Mouse (Mus musculus): ENCODE data around the gene Fam117b.

Fam117b gene

DNA sequence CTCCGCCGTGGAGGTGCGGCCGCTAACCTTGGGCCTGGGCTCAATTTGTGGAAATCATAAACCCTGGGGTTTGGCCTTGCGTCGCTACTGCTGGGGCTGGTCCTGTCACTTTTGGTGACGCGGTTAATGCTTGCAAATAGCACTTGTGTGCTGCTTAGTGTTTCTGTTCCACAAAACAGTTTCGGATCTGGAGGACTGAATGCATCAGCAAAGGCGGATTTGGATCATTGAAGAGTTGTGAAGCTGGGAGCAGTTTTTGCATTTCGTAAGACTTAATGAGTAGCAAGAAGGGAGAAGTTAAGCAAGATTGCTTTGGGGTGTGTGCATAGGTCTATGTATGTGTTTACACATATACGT, 1.0 kb downstream of the Fam117b start:
- no peak for DNase-seq

DNA sequence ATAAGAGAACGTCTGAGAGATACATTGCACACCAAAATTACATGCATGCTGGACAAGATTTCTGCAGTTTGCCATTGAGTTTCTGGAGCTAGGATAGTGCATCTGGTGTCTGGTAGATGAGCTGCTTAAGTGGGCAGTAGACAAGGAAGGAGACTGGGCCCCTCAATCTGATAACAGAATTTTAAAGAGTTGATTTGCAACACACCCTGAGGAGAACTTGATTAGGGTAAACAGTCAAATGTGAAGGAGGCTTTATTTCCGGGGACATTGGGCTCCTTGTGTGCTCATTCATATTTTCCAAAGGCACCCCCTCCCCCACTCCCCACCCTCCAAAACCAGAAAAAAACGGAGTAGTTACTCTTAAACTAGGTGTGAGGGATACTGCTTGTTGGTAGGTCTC, 2.0 kb downstream of the Fam117b start:
- DNase-seq: no peak

DNA sequence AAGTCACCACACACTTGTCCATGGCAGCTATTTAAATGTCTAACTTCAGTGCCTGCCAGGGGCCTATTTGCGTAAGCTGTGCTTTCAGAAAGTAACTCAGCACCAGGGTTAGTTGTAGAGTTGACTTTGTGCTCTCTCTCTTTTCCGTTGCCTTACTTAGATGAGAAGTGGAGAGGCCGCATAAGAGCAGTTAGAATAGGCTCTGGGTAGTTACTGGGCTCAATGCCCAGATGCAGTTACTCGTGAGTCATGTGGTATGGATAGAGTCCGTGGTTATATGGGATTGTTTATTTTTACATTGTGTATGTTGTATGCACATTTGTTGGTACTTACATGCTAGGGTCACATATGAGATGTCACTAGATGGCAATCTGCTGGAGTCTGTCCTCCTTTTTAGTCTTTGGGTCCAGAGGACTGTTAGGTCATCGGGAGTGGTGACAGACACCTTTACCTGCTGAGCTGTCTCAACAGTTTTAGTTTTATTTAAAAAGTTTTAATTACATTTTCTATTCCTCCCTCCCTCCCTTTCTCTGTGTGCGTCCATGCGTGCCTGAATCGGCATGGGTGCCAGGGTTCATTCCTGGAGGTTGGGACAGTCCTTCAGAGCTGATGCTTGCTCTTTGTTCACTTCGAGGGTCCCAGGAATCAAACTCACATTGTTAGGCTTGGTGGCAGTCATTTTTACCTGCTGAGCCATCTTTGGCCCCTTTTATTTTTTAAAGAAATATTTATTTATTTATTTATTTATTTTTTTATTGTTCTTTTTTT, 3.2 kb downstream of the Fam117b start:
- no peak for DNase-seq

DNA sequence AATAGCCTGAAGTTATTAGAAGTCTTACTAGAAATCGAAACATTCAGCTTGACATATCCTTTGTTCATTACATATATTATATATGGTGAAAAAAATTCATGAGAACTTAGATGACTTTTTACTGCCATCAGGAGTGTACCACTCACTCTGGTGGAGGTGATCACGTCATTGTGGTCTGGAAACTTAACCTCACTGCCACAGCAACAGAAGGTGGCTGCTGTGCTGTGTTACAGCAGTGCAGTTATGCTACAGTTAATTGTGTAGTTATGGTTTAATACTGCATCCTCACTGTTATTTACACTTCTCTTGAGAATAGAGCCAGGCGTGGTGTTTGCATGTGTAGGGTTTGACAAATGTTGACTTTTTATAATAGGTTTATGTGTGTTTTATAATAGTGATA, 4.6 kb downstream of the Fam117b start:
- DNase-seq: peak in 1 of 2 experiments; percentile 11

- DNase-seq: no peak
Observed at GRCm38 (mm10) chr1:59918075-59918474, 5.3 kb downstream of the Fam117b start.

DNA sequence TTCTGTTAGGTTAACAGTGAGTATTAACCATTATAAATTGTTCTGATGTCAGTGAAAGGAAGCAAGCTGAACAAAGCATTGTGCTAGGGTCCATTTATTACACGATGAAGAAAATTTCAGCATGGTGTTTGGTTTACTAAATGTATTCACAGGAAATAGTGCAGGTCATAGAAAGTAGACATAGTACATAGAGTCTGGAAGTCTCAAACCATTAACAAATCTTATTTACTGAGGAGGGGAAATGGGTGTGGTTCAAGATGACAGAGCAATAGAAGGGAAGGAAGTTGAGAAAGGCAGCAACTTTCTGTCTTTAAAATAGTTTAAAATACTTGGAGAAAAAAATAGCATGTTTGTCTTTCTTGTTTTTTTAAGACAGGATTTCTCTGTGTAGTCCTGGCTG, 10.4 kb downstream of the Fam117b start:
- DNase-seq: no peak

- DNase-seq: no peak
Observed at GRCm38 (mm10) chr1:59923673-59924072, 10.9 kb downstream of the Fam117b start.

DNA sequence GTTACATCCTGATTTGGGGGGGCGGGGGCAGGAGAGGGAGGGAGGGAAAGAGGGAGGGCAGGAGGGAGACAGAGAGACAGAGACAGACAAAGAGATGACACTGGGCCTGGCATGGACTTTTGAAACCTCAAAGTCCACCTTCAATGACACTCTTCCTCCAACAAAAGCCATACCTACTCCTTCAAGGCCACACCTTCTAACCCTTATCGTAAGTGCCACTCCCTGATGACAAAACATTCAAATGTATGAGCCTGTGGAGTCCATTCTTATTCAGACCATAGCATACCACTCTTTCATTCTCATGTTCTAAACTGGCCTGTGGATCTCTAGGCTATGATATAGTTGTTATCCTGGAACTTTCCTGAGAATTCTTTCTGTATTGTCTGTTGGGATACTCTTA, 11.6 kb downstream of the Fam117b start:
- no peak for DNase-seq

DNA sequence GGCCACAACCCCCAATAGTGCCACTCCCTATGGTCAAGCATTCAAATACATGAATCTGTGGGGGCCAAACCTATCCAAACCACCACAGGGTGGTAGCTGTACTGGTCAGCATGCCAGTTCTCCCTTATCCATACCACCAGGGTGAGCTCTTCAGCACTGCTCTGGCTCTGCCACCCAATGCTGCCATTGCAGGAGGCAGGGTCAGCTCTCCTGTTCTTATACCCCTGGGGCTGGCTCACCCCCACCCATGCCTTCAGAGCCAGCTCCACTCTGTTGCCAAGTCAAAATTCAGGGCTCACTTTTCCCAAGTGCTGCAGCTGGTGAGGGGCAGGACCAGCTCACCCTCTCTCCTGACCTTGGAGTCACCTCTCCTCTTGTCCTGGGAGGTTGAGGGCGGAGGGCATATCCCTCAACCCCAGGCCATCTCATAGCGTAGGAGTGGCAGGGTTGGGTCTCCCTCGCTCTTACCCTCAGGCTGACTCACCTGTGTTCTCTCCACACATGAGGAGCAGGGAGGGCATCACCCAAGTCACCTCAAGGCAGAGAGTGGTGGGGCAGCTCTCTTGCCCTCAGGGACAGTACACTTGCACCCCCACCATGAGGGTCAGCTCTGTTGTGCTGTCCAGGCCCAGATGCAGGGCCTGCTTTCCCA, 13.3 kb downstream of the Fam117b start:
- no peak for DNase-seq

GRCm38 (mm10) chr1:59927131-59927680, 14.4 kb downstream of the Fam117b start:
- no peak for DNase-seq

DNA sequence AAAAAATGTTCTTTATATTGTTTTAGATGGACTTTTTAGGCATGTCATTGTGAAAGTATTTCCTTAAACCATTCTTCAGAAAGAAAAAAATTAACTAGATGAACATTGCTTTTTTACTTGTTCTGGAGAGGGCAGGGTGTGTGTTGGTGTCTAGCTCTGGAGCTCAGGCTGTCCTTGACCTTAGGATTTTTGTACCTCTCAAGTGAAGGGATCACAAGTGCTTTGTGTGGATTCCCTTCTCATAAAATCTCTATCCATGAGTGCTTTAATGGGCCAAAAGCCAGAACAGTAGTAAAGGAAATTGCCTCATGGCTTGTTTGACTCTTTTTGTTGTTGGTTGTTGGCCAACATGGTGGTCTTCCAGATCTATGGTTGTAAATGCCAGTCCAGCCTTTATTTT, 18.1 kb downstream of the Fam117b start:
- DNase-seq: no peak

- DNase-seq: no peak
Observed at GRCm38 (mm10) chr1:59932991-59933390, 20.2 kb downstream of the Fam117b start.

GRCm38 (mm10) chr1:59941063-59941462, 28.3 kb downstream of the Fam117b start:
- DNase-seq: no peak

GRCm38 (mm10) chr1:59942057-59942790, 29.4 kb downstream of the Fam117b start:
- no peak for DNase-seq

DNA sequence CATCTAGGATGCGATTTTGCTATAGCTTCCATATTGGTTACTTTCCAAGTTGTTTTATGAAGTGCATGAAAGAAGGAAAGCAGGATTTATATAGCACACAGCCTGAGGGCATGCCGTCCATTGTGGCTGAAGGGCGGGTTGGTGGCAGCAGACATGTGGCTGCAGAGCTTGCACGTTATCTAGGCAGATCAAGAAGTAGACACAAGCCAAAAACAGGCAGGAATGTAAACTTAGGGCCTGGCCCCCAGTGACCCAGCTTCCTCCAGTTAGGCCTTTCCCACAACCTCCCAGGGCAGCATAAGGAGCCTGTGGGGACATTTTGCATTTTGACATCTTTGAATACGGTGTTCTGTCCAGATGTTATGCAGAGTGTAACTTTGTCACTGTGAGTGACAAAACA, 31.0 kb downstream of the Fam117b start:
- no peak for DNase-seq

GRCm38 (mm10) chr1:59945969-59946368, 33.2 kb downstream of the Fam117b start:
- no peak for DNase-seq

- DNase-seq: no peak
Observed at GRCm38 (mm10) chr1:59947509-59947908, 34.7 kb downstream of the Fam117b start.

DNA sequence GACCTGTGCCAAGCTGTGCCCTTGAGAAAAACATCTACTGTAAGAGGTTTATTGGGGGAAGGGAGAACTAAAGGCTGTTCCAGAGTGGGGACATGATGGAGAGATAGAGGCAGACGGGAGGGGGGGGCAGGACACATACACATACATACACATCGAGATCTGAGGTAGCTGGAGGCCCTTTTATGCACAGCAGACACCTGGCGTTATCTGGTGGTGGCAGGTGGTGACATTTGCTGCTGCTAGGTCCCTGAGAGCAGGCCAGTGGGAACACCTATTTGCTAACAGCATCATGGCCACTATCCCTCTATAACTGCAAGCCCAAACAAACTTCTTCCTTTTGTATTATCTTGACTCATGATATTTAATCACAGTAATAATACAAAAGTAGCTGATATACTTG, 44.4 kb downstream of the Fam117b start:
- no peak for DNase-seq

DNA sequence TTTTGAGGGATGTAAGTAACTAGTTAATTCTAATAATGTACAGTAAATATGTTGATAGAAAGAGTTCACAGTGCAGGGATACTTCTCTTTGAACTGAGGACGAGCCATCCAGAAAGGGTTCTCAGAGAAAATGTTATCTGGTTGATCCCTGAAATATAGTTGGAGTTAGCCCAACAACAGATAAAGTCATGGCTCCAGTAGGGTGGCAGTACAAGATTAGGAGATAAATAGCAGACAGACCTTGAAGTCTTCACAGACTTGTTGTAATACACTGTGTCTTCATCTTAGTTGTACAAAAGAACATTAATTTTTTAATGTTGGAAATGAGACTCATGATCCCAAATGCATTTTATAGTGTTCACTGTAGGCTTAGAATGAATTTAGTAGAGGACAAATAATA, 47.1 kb downstream of the Fam117b start:
- no peak for DNase-seq

GRCm38 (mm10) chr1:59966171-59966785, 53.5 kb downstream of the Fam117b start:
- DNase-seq: no peak

GRCm38 (mm10) chr1:59967291-59967690, 54.5 kb downstream of the Fam117b start:
- DNase-seq: no peak

DNA sequence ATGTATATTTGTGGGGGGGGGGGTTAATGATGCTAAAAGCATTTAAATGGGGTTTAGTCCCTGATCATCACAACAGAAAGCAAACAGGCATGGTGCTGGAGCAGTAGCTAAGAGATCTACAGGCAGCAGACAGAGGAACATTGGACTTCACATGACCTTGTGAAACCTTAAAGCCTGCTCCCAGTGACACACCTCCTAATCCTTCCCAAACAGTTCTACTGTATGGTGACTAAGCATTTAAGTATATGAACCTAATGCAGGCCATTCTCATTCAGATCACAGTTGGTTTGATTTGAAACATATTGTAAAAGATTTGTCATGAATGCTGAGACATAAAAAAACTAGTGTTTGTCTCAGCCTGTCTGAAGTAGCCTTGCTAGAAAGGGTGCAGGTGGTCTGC, 73.8 kb downstream of the Fam117b start:
- no peak for DNase-seq

- DNase-seq: no peak
Observed at GRCm38 (mm10) chr1:59987399-59988040, 74.7 kb downstream of the Fam117b start.

Data from thymus, adult 18-20 months (tissue).